Mouse (Mus musculus): ENCODE measurements around the gene Syk. TPM values are rescaled to one million over a fixed set of nuclear protein-coding genes. Genes with fewer than 3 reads are reported as not detected.
A peak's percentile ranks its signal among the peaks of the same experiment; 100 is the strongest.

The Syk gene
- 7.4 and 7.5 TPM in 2 replicates for polyA plus RNA-seq (2015; fragmentation: Nextera tagmentation; extraction: Ambion mirVana)

DNA sequence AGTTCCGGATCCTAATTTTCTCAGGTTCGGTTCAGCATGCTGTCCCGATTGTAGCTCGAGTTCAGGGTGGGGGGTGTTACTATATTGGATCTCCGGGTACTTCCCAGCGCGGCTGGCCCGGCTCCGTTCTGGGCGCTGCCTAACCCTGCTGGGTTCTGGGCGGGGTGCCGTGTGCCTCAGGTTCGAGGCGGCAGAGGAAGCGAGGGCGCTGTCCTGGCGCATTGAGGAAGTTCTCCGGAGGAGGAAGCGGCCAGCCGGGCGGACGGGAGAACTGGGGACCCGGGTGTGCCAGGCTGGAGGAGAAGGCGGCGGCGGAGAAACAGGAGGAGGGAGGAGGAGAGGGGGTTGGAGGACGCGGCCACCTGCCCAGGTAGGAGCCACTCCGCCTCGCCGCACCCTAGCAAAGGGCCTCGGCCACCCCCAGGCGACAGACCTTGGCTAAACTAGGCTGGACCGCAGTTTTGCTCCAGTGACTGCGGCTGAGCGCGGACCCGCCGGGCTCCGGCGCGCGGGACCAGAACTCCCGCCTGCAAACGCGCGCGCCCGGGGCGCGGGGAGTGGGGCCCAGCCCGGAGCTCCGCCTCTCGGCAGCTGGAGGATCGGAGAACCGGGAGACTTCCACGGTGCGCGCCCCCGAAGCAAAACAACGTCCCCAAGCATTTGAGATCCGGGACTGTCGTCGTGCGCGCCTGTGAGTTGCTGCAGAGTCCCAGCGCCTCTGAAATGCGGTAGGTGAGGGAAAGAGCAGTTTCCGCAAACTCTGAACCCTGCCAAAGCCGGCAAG is at the start of gene Syk:
Gene Syk, plus strand, starts transcription at position 296 of the 784 bp plus-strand sequence.
- peaks cover 15% of the 10 kb centered on the region for H3K4me1 ChIP-seq
- H3K36me3 ChIP-seq = no peaks in the 10 kb centered on the region
- no peaks in the 10 kb centered on the region for H3K9me3 ChIP-seq (replicated peaks)
- under 1% methylated on average over 70 of the region's 70 CpGs for WGBS
- peak within 1 kb of the TSS; percentile 71 for H3K4me3 ChIP-seq (replicated peaks)
- H3K27ac ChIP-seq = peak within 1 kb of the TSS; percentile 78
- peak within 1 kb of the TSS; percentile 96 for H3K4me2 ChIP-seq
- H3K27me3 ChIP-seq = peaks cover 7% of the 10 kb centered on the region; the same call in 1 of the 2 replicates
- ATAC-seq (replicated peaks; ENCODE audit: low FRiP score) = peak; percentile 89
- H3K9ac ChIP-seq = peak within 1 kb of the TSS; percentile 64

GRCm38 (mm10) chr13:52533644-52534043 is 49.3 kb upstream of the Syk start:
- H3K36me3 ChIP-seq = no peaks in the 10 kb centered on the region
- no peak for ATAC-seq (replicated peaks; ENCODE audit: low FRiP score)
- peaks cover 34% of the 10 kb centered on the region for H3K27me3 ChIP-seq
- no peak overlapping the region for H3K4me3 ChIP-seq (replicated peaks)
- no peak overlapping the region for H3K27ac ChIP-seq
- no peaks in the 10 kb centered on the region for H3K9me3 ChIP-seq (replicated peaks)
- H3K9ac ChIP-seq = no peak overlapping the region
- peaks cover 8% of the 10 kb centered on the region for H3K4me1 ChIP-seq
- H3K4me2 ChIP-seq = no peak overlapping the region
- WGBS = 80% methylated on average over 5 of the region's 5 CpGs

DNA sequence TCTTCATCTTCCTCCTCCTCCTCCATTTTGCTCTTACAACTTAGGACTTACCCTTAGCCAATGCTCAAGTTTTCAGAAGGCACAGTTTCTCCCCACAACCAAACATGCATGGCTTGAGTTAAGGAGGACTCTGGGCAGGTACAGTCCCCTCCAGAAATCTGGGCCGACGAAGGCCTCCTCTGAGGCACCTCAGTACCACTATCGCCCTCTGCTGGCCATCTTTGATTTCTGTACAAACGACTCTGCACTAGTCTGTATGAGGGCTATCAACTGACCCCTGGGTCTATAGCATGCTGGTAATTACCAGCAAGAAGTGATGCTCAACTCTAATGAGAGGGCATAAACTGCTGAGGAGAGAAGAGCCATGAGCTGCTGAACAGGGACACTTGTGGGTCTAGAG is 47.4 kb upstream of the Syk start:
- H3K4me2 ChIP-seq = no peak overlapping the region
- H3K27me3 ChIP-seq = peaks cover 15% of the 10 kb centered on the region
- peaks cover under 1% of the 10 kb centered on the region for H3K4me1 ChIP-seq
- WGBS = 7% methylated on average over 4 of the region's 4 CpGs
- H3K36me3 ChIP-seq = no peaks in the 10 kb centered on the region
- H3K4me3 ChIP-seq (replicated peaks) = no peak overlapping the region
- ATAC-seq (replicated peaks; ENCODE audit: low FRiP score) = no peak
- H3K9me3 ChIP-seq (replicated peaks) = no peaks in the 10 kb centered on the region
- H3K27ac ChIP-seq = no peak overlapping the region
- no peak overlapping the region for H3K9ac ChIP-seq

- no peak overlapping the region for H3K9ac ChIP-seq
- ATAC-seq (replicated peaks; ENCODE audit: low FRiP score) = no peak
- 94% methylated on average over 26 of the region's 26 CpGs for WGBS
These were observed 45.0 kb upstream of the Syk start for GRCm38 (mm10) chr13:52537754-52538587.

DNA sequence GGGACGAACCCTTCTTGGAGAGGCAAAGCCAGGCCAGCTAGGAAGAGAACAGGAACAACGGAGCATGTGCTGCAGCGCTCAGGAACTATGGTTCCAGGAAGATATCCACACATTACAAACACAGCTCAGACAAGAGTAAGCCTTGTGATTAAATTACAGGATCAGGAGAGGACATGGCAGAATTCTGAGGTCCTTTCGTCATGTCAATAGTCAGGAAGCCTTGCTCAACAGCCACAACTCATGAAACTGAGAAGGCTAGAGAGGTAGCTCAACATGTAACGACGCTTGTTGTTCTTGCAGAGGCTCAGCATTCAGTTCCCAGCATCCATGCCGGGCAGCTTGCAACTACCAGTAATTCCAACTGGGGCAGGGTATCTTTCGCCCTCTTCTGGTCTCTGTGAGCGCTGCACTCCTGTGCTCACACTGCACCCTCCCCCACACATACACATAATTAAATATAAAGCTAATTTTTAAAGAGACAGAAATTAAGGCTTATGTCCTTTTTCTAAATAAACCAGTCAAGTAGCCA is 44.3 kb upstream of the Syk start:
- peaks cover 10% of the 10 kb centered on the region; the same call in 1 of the 2 replicates for H3K27me3 ChIP-seq
- no peaks in the 10 kb centered on the region for H3K4me1 ChIP-seq
- ATAC-seq (replicated peaks; ENCODE audit: low FRiP score) = no peak
- no peak overlapping the region for H3K27ac ChIP-seq
- H3K4me2 ChIP-seq = no peak overlapping the region
- no peaks in the 10 kb centered on the region for H3K36me3 ChIP-seq
- H3K9me3 ChIP-seq (replicated peaks) = no peaks in the 10 kb centered on the region
- no peak overlapping the region for H3K4me3 ChIP-seq (replicated peaks)
- 92% methylated on average over 9 of the region's 9 CpGs for WGBS
- no peak overlapping the region for H3K9ac ChIP-seq

More at GRCm38 (mm10) chr13:52537754-52538587, 45.0 kb upstream of the Syk start:
- Histone ChIP-seq H3K4me1 (no peaks in the 10 kb centered on the region), H3K4me2 (no peak overlapping the region), H3K27ac (no peak overlapping the region), H3K9me3 (replicated peaks) (no peaks in the 10 kb centered on the region), H3K36me3 (no peaks in the 10 kb centered on the region), H3K4me3 (replicated peaks) (no peak overlapping the region), H3K27me3 (peaks cover 10% of the 10 kb centered on the region; the same call in 1 of the 2 replicates)

DNA sequence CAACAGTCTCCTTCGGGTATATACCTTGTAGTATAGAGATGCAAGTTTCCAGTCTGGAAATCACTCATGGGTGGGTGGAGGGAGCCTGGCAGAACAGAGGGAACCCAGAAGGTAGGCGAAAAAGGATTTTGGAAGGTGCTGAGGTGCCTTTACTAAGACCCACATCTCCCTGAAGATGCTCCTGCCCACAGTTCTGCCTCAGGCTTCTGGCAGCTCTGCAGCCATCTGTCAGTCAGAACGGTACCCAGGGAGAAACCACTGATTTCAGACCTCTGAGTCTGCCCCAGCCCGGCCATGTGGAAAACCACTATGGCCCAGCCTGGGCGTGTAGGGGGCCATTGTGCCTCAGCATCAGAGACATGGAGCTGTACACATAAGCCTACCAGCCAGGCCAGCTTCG is 43.5 kb upstream of the Syk start:
- H3K27ac ChIP-seq = no peak overlapping the region
- no peak overlapping the region for H3K4me2 ChIP-seq
- H3K9me3 ChIP-seq (replicated peaks) = no peaks in the 10 kb centered on the region
- no peaks in the 10 kb centered on the region for H3K4me1 ChIP-seq
- peaks cover 2% of the 10 kb centered on the region; the same call in 1 of the 2 replicates for H3K27me3 ChIP-seq
- no peak for ATAC-seq (replicated peaks; ENCODE audit: low FRiP score)
- 79% methylated on average over 6 of the region's 6 CpGs for WGBS
- H3K36me3 ChIP-seq = no peaks in the 10 kb centered on the region
- H3K4me3 ChIP-seq (replicated peaks) = no peak overlapping the region
- H3K9ac ChIP-seq = no peak overlapping the region

- Histone ChIP-seq H3K4me2 (no peak overlapping the region), H3K9me3 (replicated peaks) (no peaks in the 10 kb centered on the region), H3K4me1 (no peaks in the 10 kb centered on the region), H3K4me3 (replicated peaks) (no peak overlapping the region), H3K9ac (no peak overlapping the region), H3K36me3 (no peaks in the 10 kb centered on the region), H3K27ac (no peak overlapping the region), H3K27me3 (no peaks in the 10 kb centered on the region)
- WGBS = 73% methylated on average over 5 of the region's 5 CpGs
- no peak for ATAC-seq (replicated peaks; ENCODE audit: low FRiP score)
These were observed 41.5 kb upstream of the Syk start for GRCm38 (mm10) chr13:52541385-52542035.

- H3K9me3 ChIP-seq (replicated peaks) = no peaks in the 10 kb centered on the region
- no peaks in the 10 kb centered on the region for H3K36me3 ChIP-seq
- H3K27ac ChIP-seq = no peak overlapping the region
- 74% methylated on average over 8 of the region's 8 CpGs for WGBS
- no peak overlapping the region for H3K4me2 ChIP-seq
- ATAC-seq (replicated peaks; ENCODE audit: low FRiP score) = no peak
- no peaks in the 10 kb centered on the region for H3K27me3 ChIP-seq
- H3K4me1 ChIP-seq = no peaks in the 10 kb centered on the region
- H3K4me3 ChIP-seq (replicated peaks) = no peak overlapping the region
- no peak overlapping the region for H3K9ac ChIP-seq
These were observed 40.9 kb upstream of the Syk start for GRCm38 (mm10) chr13:52542036-52542526.

DNA sequence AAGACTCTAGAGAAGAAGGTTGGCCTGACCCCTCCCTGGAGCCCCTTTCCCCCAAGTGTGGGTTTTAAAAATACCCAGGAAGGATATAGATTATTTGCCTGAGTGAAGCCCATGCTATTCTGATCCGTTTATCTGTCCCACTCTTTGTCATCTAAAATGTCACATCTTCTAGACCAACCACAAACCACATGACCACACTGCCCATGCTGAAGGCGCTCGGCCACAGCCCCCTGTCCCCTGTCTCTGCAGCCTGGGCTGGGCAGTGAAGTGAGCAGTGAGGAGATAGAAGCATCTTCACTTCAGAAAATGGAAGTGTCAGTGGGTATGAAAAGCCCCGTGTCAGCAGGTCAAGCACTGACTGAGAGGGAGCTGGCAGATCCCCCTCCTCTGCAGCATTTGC is 40.3 kb upstream of the Syk start:
- Histone ChIP-seq H3K27ac (no peak overlapping the region), H3K4me3 (replicated peaks) (no peak overlapping the region), H3K4me1 (no peaks in the 10 kb centered on the region), H3K4me2 (no peak overlapping the region), H3K27me3 (no peaks in the 10 kb centered on the region), H3K36me3 (no peaks in the 10 kb centered on the region), H3K9ac (no peak overlapping the region), H3K9me3 (replicated peaks) (no peaks in the 10 kb centered on the region)
- ATAC-seq (replicated peaks; ENCODE audit: low FRiP score) = no peak
- WGBS = 67% methylated on average over 4 of the region's 4 CpGs

DNA sequence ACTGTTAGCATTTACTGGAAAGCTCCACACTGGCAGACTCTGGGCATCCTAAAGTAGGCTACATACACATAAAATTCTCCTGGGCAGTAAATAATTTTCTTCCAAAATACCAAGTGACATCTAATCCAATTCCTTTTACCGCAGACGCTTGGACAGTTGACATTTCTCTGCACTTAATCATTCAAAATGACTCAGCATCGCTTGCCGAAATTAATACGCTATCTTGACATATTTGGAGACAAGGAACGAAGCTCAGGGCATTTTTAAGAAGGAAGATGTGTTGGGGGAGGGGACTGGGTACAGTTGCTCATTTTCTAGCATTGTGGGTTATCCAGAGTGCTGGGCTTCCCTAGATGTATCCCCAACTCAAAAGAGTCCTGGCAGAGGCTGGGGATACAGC is 36.7 kb upstream of the Syk start:
- H3K4me2 ChIP-seq = no peak overlapping the region
- no peaks in the 10 kb centered on the region for H3K4me1 ChIP-seq
- no peaks in the 10 kb centered on the region for H3K27me3 ChIP-seq
- no peak for ATAC-seq (replicated peaks; ENCODE audit: low FRiP score)
- 72% methylated on average over 6 of the region's 6 CpGs for WGBS
- no peak overlapping the region for H3K27ac ChIP-seq
- no peaks in the 10 kb centered on the region for H3K9me3 ChIP-seq (replicated peaks)
- H3K4me3 ChIP-seq (replicated peaks) = no peak overlapping the region
- H3K9ac ChIP-seq = no peak overlapping the region
- no peaks in the 10 kb centered on the region for H3K36me3 ChIP-seq

DNA sequence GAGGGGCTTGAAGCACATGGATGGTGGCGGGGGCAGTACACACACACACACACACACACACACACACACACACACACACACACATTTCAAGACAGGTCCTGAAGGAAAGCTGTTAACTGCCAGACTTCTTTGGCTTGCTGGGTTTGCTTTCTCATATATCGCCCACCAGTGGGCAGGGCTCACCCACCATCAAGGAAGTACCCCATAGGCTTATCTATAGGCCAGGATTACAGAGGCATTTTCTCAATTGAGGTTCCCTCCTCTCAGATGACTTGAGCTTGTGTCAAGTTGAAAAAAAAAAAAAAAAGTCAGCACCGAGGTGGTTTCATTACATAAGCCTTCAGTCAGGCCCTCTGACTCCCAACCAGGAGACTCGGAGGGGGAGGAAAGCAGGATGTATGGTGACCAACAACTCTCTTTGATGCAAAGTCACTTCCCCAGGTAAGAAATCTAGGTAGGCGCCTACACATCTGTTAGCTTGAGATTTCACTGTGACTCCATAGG is 32.2 kb upstream of the Syk start:
- no peak overlapping the region for H3K4me3 ChIP-seq (replicated peaks)
- H3K4me1 ChIP-seq = no peaks in the 10 kb centered on the region
- WGBS = 65% methylated on average over 5 of the region's 5 CpGs
- no peaks in the 10 kb centered on the region for H3K27me3 ChIP-seq
- no peaks in the 10 kb centered on the region for H3K36me3 ChIP-seq
- H3K9me3 ChIP-seq (replicated peaks) = no peaks in the 10 kb centered on the region
- H3K9ac ChIP-seq = no peak overlapping the region
- ATAC-seq (replicated peaks; ENCODE audit: low FRiP score) = no peak
- H3K4me2 ChIP-seq = no peak overlapping the region
- H3K27ac ChIP-seq = no peak overlapping the region

Data from kidney, embryonic 15.5 days (tissue).